Mouse (Mus musculus) midbrain, embryonic 14.5 days (tissue): ENCODE measurements around the gene Gm19935. TPM values are rescaled to one million over a fixed set of nuclear protein-coding genes. Genes with fewer than 3 reads are reported as not detected.

Source experiments
- ATAC-seq: fragments of 200-750 bp; cut with Nextera tagmentation; 2 replicates; pipeline ENCODE4 v1.8.0; 2017; ENCODE audit warnings: moderate number of reproducible peaks, moderate library complexity; ENCODE audit not compliant: low FRiP score, low TSS enrichment
- DNase-seq: peaks from one replicate; pipeline ENCODE4 v3.0.0-alpha.2; 2015
- H3K27ac ChIP-seq: fragments of 300-500 bp; sonication (generic); replicated peaks from 2 replicates; pipeline ENCODE4 v1.5.1; 2014; ENCODE audit warnings: mild to moderate bottlenecking, low read depth, low read length, moderate library complexity
- H3K27me3 ChIP-seq: fragments of 300-500 bp; sonication (generic); 2 replicates; pipeline ENCODE4 v1.6.1; 2014; ENCODE audit warnings: low read length, control low read depth, mixed read lengths; ENCODE audit not compliant: control insufficient read depth, insufficient read depth
- H3K36me3 ChIP-seq: fragments of 300-500 bp; sonication (generic); 2 replicates; pipeline ENCODE4 v1.6.1; 2014; ENCODE audit warnings: low read length, control low read depth; ENCODE audit not compliant: control insufficient read depth, insufficient read depth
- H3K4me1 ChIP-seq: fragments of 300-500 bp; sonication (generic); 2 replicates; pipeline ENCODE4 v1.6.1; 2014; ENCODE audit warnings: mild to moderate bottlenecking, antibody characterized with exemption, low read length, control low read depth; ENCODE audit not compliant: control insufficient read depth, insufficient read depth
- H3K4me2 ChIP-seq: fragments of 300-500 bp; sonication (generic); 2 replicates; pipeline ENCODE4 v1.6.1; 2014; ENCODE audit warnings: mild to moderate bottlenecking, low read length, moderate library complexity
- H3K4me3 ChIP-seq: fragments of 300-500 bp; sonication (generic); replicated peaks from 2 replicates; pipeline ENCODE4 v1.5.1; 2014; ENCODE audit warnings: low read depth, low read length
- H3K9ac ChIP-seq: fragments of 300-500 bp; sonication (generic); replicated peaks from 2 replicates; pipeline ENCODE4 v1.6.1; 2014; ENCODE audit warnings: mild to moderate bottlenecking, low read length, moderate library complexity
- H3K9me3 ChIP-seq: fragments of 300-500 bp; sonication (generic); 2 replicates; pipeline ENCODE4 v1.6.1; 2016; ENCODE audit warnings: low read length, control low read depth, mixed read lengths; ENCODE audit not compliant: control insufficient read depth
- WGBS: fragments of 180-500 bp; shearing (Covaris S2); extraction: QIAGEN DNeasy Blood & Tissue Kit; methylation state at CpG from one replicate; pipeline ENCODE4 v1.1.7; 2014; 5-methylcytosine and 5-hydroxymethylcytosine counted together
- microRNA-seq: library from miRNA; unstranded; fragments of <30 nt; microRNA quantifications from one replicate; pipeline ENCODE4, GENCODE M21; 2016
- polyA plus RNA-seq: library from polyadenylated mRNA; unstranded; fragments of >200 nt; fragmentation: Nextera tagmentation; extraction: Ambion mirVana; gene quantifications from 2 replicates; pipeline ENCODE4 v1.2.1, GENCODE M21; 2014

Gene Gm19935
- polyA plus RNA-seq, 1 experiment from 2014 or later = 0.22 TPM

GRCm38 (mm10) chr8:90791616-90792015, 25.6 kb downstream of the Gm19935 start:
- Histone ChIP-seq H3K9me3 (no peaks in the 10 kb centered on the region), H3K4me2 (no peak overlapping the region), H3K9ac (no peak overlapping the region), H3K4me1 (0 out of 2 replicates have a peak, but pooled peaks cover 4% of the 10 kb centered on the region), H3K4me3 (no peak overlapping the region), H3K27ac (no peak overlapping the region), H3K36me3 (no peaks in the 10 kb centered on the region), H3K27me3 (no peaks in the 10 kb centered on the region)
- WGBS = 97% methylated on average over 1 of the region's 1 CpGs
- ATAC-seq (no peak), DNase-seq (no peak)

DNA sequence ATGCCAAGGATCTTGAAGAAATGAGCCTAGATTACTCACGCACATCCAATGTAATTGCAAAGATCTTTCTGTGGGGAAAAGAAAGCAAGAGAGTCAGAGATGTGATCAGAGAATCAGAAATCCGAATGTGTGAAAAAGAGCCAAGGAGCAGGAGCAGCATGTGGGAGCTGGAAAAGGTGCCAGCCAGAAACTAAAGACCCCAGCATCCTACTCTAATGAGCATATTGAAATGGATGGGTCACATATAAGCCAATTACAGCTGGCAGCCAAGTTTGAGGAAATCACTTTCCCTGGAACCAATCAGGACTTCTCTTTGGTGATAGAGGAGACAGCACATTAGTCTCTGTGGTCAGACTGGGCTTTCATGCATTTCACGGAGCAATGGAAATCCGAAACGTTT, 47.4 kb downstream of the Gm19935 start:
- Histone ChIP-seq H3K4me1 (no peaks in the 10 kb centered on the region), H3K27me3 (no peaks in the 10 kb centered on the region), H3K4me2 (no peak overlapping the region), H3K4me3 (no peak overlapping the region), H3K36me3 (no peaks in the 10 kb centered on the region), H3K27ac (no peak overlapping the region), H3K9me3 (no peaks in the 10 kb centered on the region), H3K9ac (no peak overlapping the region)
- ATAC-seq = no peak
- DNase-seq = no peak
- 81% methylated on average over 5 of the region's 5 CpGs for WGBS

Small RNA genes within 50 kb of the gene (microRNA-seq; reads per million reads assigned to microRNA genes)
- gene Gm44382 = not detected

Other genes starting within 250 kb of the Gm19935 start
- 90.8 and 92.9 TPM in 2 replicates for gene Chd9, start 11.0 kb upstream of the Gm19935 start, polyA plus RNA-seq